Mouse (Mus musculus) spleen, embryonic (tissue): ENCODE results near the gene Dvl2.
"Not testable (repeated sequence)": the region's sequence is repeated elsewhere in the genome, so short reads cannot be mapped to it uniquely, and the experiment has no call there.

Experiments
- CTCF ChIA-PET: fragments of 350-600 bp; sonication (Branson Sonifier 250); formaldehyde crosslinking; loops from one replicate; lab custom pipeline; 2022; lab: Charles Lee

Gene Dvl2

GRCm38 (mm10) chr11:70000396-70000898 is at the start of gene Dvl2:
Gene Dvl2, plus strand, starts transcription at chr11:70000595.
- CTCF ChIA-PET: no interaction called here

- CTCF ChIA-PET: interaction anchor here (0.6 to 1.0 kb wide), 3 partner anchors 15 to 149 kb away, joined by 3 read pairs; no protein-coding TSS in a partner anchor
Measured at GRCm38 (mm10) chr11:69950807-69951459, 49.5 kb upstream of the Dvl2 start.

DNA sequence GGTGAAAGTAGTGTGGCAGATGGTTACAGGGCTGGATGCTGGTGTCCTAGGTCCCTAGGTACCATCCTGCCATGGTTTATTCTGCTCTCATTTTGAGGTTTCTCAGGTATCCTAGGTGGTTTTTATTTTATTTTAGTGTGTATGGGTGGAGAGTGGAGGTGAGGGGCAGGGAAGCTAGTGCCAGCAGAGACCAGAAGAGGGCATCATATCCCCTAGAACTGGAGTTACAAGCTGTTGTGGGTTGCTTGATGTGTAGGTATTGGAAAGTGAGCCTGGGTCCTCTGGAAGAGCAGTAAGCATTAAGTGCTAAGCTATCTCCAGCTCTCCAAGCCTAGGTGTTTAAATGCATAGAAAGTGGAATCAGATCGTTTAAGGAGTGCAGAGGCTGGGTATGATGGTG is 48.1 kb upstream of the Dvl2 start:
- CTCF ChIA-PET: no interaction called here

DNA sequence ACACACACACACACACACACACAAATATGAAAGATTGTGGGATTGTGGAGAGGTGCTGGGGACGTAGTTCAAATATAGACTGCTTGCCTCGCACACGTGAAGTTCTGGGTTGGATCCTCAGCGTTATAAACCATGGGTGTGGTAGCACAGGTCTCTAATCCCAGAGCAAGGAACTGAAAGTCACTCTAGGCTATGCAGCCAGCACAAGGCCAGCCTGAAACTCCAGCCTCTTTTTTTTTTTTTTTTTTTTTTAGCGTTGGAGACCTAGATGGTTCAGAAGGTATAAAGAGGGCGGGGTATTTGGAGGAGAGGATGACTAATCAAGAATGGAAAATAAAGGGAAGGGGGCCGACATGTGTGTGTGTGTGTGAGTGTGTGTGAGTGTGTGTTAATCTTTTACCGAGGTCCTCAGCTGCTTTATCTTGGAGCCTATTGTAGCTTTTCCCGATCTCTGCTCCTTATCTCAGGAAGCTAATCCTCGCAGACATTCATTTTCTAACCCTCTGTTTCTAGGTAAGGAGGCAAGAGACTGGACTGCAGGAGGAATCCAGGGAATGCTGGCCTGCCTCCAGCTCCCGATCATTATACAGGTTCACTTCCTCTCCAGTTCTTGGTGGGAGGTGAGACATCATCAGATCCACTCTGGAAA is 47.0 kb upstream of the Dvl2 start:
- CTCF ChIA-PET: interaction anchor here (1.1 kb wide), 1 partner anchor 10 kb away, joined by 3 read pairs; no protein-coding TSS in a partner anchor

- CTCF ChIA-PET: not testable (repeated sequence)
Measured at GRCm38 (mm10) chr11:69955618-69956017, 44.8 kb upstream of the Dvl2 start.

DNA sequence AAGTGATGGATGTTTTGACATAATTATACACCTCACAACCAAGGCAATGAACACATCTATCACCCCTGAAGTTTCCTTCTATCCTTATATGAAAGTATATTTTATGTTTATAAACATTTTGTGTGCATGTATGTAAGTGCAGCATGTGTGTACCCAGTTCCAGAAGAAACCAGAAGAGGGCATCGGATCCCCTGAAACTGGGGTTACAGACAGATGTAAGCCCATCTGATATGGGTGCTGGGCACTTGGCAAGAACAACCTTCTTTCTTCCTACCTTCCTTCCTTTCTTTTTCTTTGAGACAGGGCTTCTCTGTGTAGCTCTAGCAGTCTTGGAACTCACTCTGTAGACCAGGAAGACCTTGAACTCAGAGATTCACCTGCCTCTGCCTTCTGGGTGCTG is 44.2 kb upstream of the Dvl2 start:
- CTCF ChIA-PET: no interaction called here

DNA sequence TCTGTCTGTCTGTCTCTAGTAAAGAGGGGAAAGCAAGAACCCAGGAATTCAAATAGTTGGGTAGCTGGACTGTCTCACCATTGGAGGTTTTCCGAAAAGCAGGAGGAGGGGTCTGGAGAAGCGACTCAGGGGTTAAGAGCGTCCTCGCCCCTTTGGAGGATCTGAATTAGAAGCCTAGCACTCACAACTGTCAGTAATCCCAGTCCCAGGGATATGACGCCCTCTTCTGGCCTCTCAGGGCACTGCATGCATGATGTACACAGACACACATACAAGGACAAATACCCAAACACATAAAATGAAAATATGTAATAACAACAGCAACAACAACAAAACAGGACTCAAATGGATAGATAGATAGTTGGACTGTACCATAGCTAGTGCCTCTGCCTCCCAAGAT is 39.8 kb upstream of the Dvl2 start:
- CTCF ChIA-PET: no interaction called here

DNA sequence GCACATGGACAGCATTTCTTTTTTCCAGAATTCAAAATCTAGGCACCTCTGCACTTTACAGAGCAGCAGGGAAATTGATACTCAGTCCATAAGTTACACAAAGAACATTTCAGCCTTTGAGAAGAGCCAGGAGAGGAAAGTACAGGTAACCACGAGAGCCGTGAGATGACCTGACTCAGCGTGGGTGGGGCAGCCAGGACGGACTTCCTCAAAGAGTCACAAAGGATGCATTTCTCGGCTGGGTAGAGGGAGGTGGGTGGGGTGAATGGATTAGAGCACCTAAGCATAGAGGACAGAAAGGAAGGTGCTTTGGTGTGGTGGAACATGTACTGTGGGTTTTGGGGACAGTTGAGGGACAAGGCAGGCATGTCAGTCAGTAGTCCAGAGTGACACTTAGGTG is 38.6 kb upstream of the Dvl2 start:
- CTCF ChIA-PET: no interaction called here

DNA sequence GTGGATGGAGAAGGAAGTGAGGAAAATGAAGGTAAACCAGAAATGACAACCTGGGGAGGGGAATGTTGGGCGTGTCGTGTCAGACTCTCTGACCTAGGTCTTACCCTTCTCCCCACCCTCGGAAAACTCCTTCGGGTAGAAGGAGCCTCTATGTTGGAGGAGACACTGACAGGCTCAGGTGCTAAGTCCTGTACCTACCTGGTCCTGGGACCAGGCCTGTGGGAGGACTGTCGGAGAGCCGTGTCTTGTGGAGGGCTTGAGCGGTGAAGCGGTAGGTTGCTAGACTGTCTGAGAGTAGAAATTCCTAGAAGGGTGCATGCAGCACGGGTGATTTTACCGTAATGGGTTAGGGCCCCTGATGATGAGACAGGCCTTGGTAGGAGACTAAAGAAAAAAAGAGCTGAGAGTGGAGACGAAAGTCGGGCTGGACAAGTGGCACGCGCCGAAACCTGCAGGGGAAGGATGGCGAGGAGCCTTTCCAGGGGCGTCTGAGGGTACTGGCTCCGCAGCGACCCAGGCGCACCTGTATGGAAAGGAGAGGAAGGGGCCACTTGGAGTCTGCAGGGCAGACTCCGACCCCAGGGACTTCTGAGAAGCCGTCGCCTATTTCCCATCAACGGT is 35.6 kb upstream of the Dvl2 start, which contains the start of gene Cldn7:
TSS of gene Cldn7 (plus strand) at position 130 of the 621 bp plus-strand sequence.
- CTCF ChIA-PET: interaction anchor here (1.0 kb wide), 1 partner anchor 17 kb away, joined by 3 read pairs; the partner anchor contains the start of gene Slc2a4

DNA sequence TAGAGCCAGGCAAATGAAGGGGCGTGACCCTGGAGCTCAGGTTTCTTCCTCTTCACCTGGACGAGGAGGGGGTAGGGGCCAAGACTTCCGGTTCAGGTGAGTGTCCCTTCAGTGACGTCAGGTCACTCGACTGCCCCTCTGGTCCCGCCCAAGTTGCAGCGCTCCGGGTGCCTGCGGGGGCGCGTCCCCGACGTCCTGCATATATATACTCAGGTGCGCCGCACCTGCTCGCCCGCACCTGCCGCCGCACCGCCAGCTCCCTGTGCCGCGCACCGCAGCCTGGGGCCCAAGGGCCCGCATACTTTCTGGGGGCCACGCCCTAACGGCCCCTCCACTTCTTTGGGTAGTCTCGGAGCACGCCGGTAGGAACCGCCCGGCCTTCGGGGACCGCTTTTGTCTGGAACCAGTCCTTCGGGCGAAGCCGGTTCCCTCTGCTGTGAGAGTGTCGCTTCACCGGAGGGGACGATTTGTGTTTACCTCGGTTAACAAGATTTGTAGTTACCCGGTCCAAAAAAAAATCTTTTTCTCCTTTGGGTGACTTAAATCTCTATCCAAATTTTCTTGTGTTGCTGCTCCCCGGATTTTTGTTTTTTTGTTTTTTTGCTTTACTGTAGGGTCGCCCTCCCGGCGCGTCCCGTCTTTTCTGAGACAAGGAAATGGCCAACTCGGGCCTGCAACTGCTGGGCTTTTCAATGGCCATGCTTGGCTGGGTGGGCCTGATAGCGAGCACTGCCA is 35.0 kb upstream of the Dvl2 start:
- CTCF ChIA-PET: interaction anchor here (1.0 kb wide), 1 partner anchor 18 kb away, joined by 3 read pairs; the partner anchor contains the start of gene Slc2a4

DNA sequence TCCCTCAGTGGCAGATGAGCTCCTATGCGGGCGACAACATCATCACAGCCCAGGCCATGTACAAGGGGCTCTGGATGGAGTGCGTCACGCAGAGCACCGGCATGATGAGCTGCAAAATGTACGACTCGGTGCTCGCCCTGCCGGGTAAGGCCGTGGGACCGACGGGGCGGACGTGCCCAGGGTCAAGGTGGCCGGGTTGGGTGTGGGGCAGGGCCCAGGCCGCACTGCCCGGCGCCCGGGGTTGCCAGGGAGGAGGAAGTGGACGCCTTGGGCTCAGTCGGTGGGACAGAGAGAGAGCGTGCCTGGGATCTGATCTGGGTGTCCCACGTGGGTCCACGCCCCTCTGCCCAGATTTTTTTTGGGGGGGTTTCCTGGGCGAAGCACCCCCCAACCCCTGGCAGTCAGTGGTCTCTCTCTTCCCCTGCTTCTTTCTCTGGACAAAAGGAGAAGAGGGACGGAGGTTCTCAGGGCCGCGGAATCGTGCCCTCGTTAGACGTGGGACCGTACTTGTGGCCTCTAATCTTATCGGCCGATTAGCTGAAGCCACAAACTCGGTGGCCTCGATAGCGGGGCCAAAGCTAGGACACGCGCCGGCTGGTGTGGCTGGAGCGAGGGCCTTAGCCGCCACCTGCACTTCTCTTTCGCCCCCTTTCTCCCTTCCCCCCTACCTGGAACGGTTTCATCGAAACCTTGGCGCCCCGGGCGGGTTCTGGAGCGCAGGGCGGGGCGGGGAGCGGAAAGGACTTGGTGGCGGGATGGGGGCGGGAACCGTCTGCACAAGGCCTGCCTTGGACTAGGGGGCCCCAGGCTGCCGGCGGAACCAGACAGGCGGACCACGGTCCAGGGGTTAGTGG is 34.2 kb upstream of the Dvl2 start:
- CTCF ChIA-PET: no interaction called here

DNA sequence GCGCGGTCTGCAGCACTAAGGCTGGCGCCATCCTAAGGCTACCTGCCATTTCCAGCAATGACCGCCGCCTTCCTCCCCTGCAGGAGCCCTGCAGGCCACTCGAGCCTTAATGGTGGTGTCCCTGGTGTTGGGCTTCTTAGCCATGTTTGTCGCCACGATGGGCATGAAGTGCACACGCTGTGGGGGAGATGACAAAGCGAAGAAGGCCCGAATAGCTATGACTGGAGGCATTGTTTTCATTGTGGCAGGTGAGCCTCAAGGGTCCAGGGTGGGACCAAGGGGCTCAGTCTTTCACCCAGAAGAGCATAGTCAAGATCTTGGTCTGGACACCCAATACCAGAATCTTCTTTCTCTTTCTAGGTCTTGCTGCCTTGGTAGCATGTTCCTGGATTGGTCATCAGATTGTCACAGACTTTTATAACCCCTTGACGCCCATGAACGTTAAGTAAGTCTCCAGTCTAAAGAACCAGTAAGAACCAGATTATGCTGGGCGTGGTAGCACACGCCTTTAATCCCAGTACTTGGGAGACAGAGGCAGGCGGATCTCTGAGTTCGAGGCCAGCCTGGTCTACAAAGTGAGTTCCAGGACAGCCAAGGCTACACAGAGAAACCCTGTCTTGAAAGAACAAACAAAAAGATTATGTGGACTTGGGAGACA is 33.4 kb upstream of the Dvl2 start:
- CTCF ChIA-PET: interaction anchor here (0.5 kb wide), 1 partner anchor 114 kb away, joined by 7 read pairs; no protein-coding TSS in a partner anchor

DNA sequence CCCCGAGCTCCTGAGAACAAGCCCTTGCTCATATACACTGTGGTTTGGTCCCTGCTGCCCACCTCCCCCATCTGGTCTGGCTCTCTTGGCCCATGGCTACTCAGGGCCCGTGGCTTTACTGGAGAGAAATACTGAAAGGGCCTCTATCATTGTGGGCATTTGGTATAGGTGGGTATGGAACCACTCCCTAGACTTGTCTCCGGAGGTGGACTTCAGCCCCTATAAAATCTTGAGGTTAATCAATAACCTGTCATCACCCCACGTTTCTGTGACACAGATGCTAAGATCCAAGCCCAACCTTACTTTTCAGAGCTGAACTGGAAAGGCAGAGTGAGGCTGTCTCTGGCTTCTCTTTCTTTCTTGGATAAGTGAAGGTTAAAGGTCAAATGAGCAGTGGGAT is 31.6 kb upstream of the Dvl2 start:
- CTCF ChIA-PET: interaction anchor here (0.5 kb wide), 1 partner anchor 74 kb away, joined by 5 read pairs; no protein-coding TSS in a partner anchor

- CTCF ChIA-PET: no interaction called here
Measured at GRCm38 (mm10) chr11:69970222-69970621, 30.2 kb upstream of the Dvl2 start.

DNA sequence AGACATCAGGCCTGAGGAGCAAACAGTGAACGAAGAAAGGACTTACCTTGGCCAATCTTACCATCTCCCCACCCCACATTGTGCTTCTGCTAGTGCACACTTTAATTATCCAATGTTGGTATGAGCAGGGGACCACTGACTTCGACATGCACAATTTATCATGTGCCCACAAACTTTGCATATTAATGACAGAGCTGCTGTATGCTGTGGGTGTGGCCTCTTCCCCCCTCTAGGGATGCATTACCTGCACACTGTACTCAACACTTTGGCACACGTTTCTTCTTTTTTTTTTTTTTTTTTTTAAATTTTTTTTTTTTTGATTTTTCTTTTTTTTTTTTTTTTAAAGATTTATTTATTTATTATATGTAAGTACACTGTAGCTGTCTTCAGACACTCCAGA is 29.6 kb upstream of the Dvl2 start:
- CTCF ChIA-PET: interaction anchor here (0.6 kb wide), 1 partner anchor 33 kb away, joined by 3 read pairs; no protein-coding TSS in a partner anchor

- CTCF ChIA-PET: interaction anchor here (0.6 to 0.9 kb wide), 3 partner anchors 16 to 93 kb away, joined by 3 to 4 read pairs (median 4); no protein-coding TSS in a partner anchor
Measured at GRCm38 (mm10) chr11:69974907-69975306, 25.5 kb upstream of the Dvl2 start.

DNA sequence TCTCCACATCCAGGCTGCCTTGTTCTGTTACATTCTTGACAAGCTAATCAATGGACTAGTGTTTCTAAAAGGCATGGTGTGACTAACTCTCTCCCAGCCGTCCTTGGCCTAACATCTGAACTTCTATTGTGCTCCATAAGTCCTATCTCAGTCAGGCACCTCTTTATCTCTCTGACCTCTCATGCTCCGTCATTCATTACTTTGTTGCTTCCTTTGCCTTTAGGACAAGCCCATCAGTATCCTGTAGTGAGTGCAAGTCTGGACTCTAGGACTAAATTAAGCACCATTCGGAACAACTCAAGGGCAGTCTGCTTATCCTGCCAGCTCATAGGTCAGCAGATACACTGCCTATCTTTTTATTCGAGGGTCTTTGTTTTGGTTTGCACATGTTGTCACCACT is 24.1 kb upstream of the Dvl2 start:
- CTCF ChIA-PET: no interaction called here

GRCm38 (mm10) chr11:69979827-69980195 is 20.6 kb upstream of the Dvl2 start:
- CTCF ChIA-PET: no interaction called here

GRCm38 (mm10) chr11:69980196-69981140 is 19.9 kb upstream of the Dvl2 start:
- CTCF ChIA-PET: interaction anchor here (0.6 kb wide), 1 partner anchor 21 kb away, joined by 3 read pairs; no protein-coding TSS in a partner anchor
